Mouse (Mus musculus): ENCODE measurements around the gene Mapt.

DNA sequence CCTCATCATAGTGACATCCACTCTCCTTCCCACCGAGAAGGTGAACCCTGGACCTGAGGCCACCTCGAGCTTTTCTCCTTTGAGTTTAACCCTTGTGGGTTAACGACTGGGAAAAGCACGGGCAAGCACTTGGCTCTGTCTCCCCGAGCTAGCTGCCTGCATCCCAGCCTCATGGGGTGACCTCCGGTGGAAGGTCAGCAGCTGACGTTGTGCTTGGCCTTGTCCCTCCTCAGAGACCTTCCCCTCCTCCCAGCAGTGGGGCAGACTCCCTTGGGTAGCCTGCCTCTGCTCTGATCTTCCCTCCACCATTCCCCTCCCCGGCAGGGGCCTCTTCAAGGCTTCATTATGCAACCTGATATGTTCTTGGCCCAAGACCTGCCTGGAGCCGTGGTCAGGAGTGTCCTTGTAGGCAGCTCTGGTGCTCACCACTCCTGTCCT lies 38.2 kb downstream of the Mapt start:
- TF ChIP-seq CTCF (IDR thresholded peaks at IDR 0.05; ENCODE audit: borderline replicate concordance, insufficient read depth, low read depth, low read length) (no peak), POLR2A (IDR thresholded peaks at IDR 0.05; ENCODE audit: borderline replicate concordance, insufficient read depth, low read length) (no peak)
